In genomic region chr19:60468254-60468762, GRCm38 (mm10) we compare ENCODE assay signal across 8 mouse cellular contexts. TPM values are rescaled to one million over a fixed set of nuclear protein-coding genes. Genes with fewer than 3 reads are reported as not detected.
DNase-seq lines count a peak whose midpoint lies in the region; ATAC-seq lines count a peak whose summit lies in the region.

Prlhr (minus strand) TSS chr19:60468304.

- ATAC-seq in kidney, embryonic 15.5 days (replicated peaks; ENCODE audit: low FRiP score), result no peak
- ATAC-seq in hindbrain, embryonic 14.5 days (ENCODE audit: low FRiP score), result no peak
- peak; percentile 46; the same call in 1 of the 2 replicates for ATAC-seq in midbrain, embryonic 14.5 days (ENCODE audit: low FRiP score, low TSS enrichment)
- no peak for ATAC-seq in cerebellum, adult (ENCODE audit: insufficient number of reproducible peaks, low FRiP score, low TSS enrichment)

- H3K4me1 ChIP-seq in kidney, embryonic 15.5 days, result peaks cover 21% of the 10 kb centered on the region
- peaks cover 16% of the 10 kb centered on the region for H3K4me1 ChIP-seq in embryonic facial prominence, embryonic 10.5 days
- peaks cover 17% of the 10 kb centered on the region for H3K4me1 ChIP-seq in hindbrain, embryonic 14.5 days (replicated peaks; ENCODE audit: control insufficient read depth, insufficient read depth, low read length)
- H3K4me1 ChIP-seq in midbrain, embryonic 14.5 days (ENCODE audit: control insufficient read depth, insufficient read depth, low read length), result peaks cover 9% of the 10 kb centered on the region

- H3K27me3 ChIP-seq in kidney, embryonic 15.5 days, result peaks cover 40% of the 10 kb centered on the region
- H3K27me3 ChIP-seq in embryonic facial prominence, embryonic 10.5 days (replicated peaks; ENCODE audit: low read depth, poor library complexity, severe bottlenecking), result peaks cover 63% of the 10 kb centered on the region
- H3K27me3 ChIP-seq in hindbrain, embryonic 14.5 days (ENCODE audit: control insufficient read depth, insufficient read depth, low read length), result peaks cover 47% of the 10 kb centered on the region
- peaks cover 36% of the 10 kb centered on the region for H3K27me3 ChIP-seq in midbrain, embryonic 14.5 days (ENCODE audit: control insufficient read depth, insufficient read depth, low read length)

- DNase-seq in kidney, adult 11 months, result no peak
- DNase-seq in embryonic facial prominence, embryonic 10.5 days (ENCODE audit: low spot score), result no peak
- no peak for DNase-seq in hindbrain, embryonic 14.5 days (ENCODE audit: low spot score)
- peak; percentile 53 for DNase-seq in midbrain, embryonic 14.5 days
- no peak for DNase-seq in urinary bladder, adult 2 months (ENCODE audit: low spot score)
- no peak for DNase-seq in urinary bladder, postnatal 10 days (ENCODE audit: low spot score)

- peak within 1 kb of the TSS; percentile 60 for H3K4me2 ChIP-seq in kidney, embryonic 15.5 days
- peak within 1 kb of the TSS; percentile 60 for H3K4me2 ChIP-seq in hindbrain, embryonic 14.5 days (replicated peaks)
- H3K4me2 ChIP-seq in midbrain, embryonic 14.5 days (ENCODE audit: low read length), result peak within 1 kb of the TSS; percentile 61

- 5% methylated on average over 17 of the region's 17 CpGs for WGBS in kidney, embryonic 15.5 days
- WGBS in embryonic facial prominence, embryonic 10.5 days, result 4% methylated on average over 17 of the region's 17 CpGs
- 4% methylated on average over 17 of the region's 17 CpGs for WGBS in hindbrain, embryonic 14.5 days
- 5% methylated on average over 17 of the region's 17 CpGs for WGBS in midbrain, embryonic 14.5 days

- peak within 1 kb of the TSS; percentile 35 for H3K4me3 ChIP-seq in kidney, embryonic 15.5 days (replicated peaks)
- H3K4me3 ChIP-seq in embryonic facial prominence, embryonic 10.5 days, result peak within 1 kb of the TSS; percentile 52
- peak within 1 kb of the TSS; percentile 32 for H3K4me3 ChIP-seq in hindbrain, embryonic 14.5 days (replicated peaks; ENCODE audit: low read length)
- peak within 1 kb of the TSS; percentile 35 for H3K4me3 ChIP-seq in midbrain, embryonic 14.5 days (replicated peaks; ENCODE audit: low read depth, low read length)

- H3K27ac ChIP-seq in kidney, embryonic 15.5 days, result no peak within 1 kb of the TSS
- H3K27ac ChIP-seq in embryonic facial prominence, embryonic 10.5 days (replicated peaks), result no peak within 1 kb of the TSS
- no peak within 1 kb of the TSS for H3K27ac ChIP-seq in hindbrain, embryonic 14.5 days
- H3K27ac ChIP-seq in midbrain, embryonic 14.5 days (replicated peaks; ENCODE audit: low read depth, low read length), result no peak within 1 kb of the TSS

- H3K36me3 ChIP-seq in kidney, embryonic 15.5 days, result no peaks in the 10 kb centered on the region
- H3K36me3 ChIP-seq in embryonic facial prominence, embryonic 10.5 days (replicated peaks), result no peaks in the 10 kb centered on the region
- H3K36me3 ChIP-seq in hindbrain, embryonic 14.5 days (replicated peaks; ENCODE audit: control insufficient read depth, insufficient read depth), result no peaks in the 10 kb centered on the region
- no peaks in the 10 kb centered on the region for H3K36me3 ChIP-seq in midbrain, embryonic 14.5 days (ENCODE audit: control insufficient read depth, insufficient read depth, low read length)

- no peaks in the 10 kb centered on the region for H3K9me3 ChIP-seq in kidney, embryonic 15.5 days (replicated peaks)
- H3K9me3 ChIP-seq in embryonic facial prominence, embryonic 10.5 days, result no peaks in the 10 kb centered on the region
- H3K9me3 ChIP-seq in hindbrain, embryonic 14.5 days (ENCODE audit: control insufficient read depth, low read length), result no peaks in the 10 kb centered on the region
- H3K9me3 ChIP-seq in midbrain, embryonic 14.5 days (ENCODE audit: control insufficient read depth, low read length), result no peaks in the 10 kb centered on the region

- no peak within 1 kb of the TSS for H3K9ac ChIP-seq in kidney, embryonic 15.5 days
- H3K9ac ChIP-seq in hindbrain, embryonic 14.5 days, result peak within 1 kb of the TSS; percentile 8; the same call in 1 of the 2 replicates
- H3K9ac ChIP-seq in midbrain, embryonic 14.5 days (replicated peaks; ENCODE audit: low read length), result peak within 1 kb of the TSS; percentile 40; the same call in 1 of the 2 replicates

RNA-seq across cellular contexts. Expression of gene Prlhr, which starts in this region (rescaled TPM):
- polyA plus RNA-seq in kidney, embryonic 15.5 days (2015; fragmentation: Nextera tagmentation; extraction: Ambion mirVana), result 0.19 TPM in 1 of 2 replicates, not detected in the other
- polyA plus RNA-seq in embryonic facial prominence, embryonic 10.5 days (2016; fragmentation: Nextera tagmentation; extraction: Ambion mirVana), result not detected in 2 replicates
- polyA plus RNA-seq in hindbrain, embryonic 14.5 days (2014; fragmentation: Nextera tagmentation; extraction: Ambion mirVana), result 0.30 and 0.32 TPM in 2 replicates
- 0.32 and 0.36 TPM in 2 replicates for polyA plus RNA-seq in midbrain, embryonic 14.5 days (2014; fragmentation: Nextera tagmentation; extraction: Ambion mirVana)
- not detected in 2 replicates for polyA plus RNA-seq in urinary bladder, adult 2 months (2012; rRNA removed)

Comparison
In these comparisons a context has a peak if more than half of its experiments do, and no peak if none do; other contexts are left out.
1. Peak in DNase-seq, ATAC-seq, H3K4me3 ChIP-seq, H3K9ac ChIP-seq and H3K4me2 ChIP-seq in midbrain, embryonic 14.5 days; RNA of the gene not detected or under 1 TPM.